Mouse (Mus musculus) intestine, embryonic 14.5 days (tissue): ENCODE results near the gene Ccng1. TPM values are rescaled to one million over a fixed set of nuclear protein-coding genes. Genes with fewer than 3 reads are reported as not detected.

Source experiments
- ATAC-seq: fragments of 200-750 bp; cut with Nextera tagmentation; replicated peaks from 2 replicates; pipeline ENCODE4 v1.8.0; 2017; ENCODE audit warnings: low read depth, moderate number of reproducible peaks, moderate TSS enrichment, moderate library complexity; ENCODE audit not compliant: low FRiP score, low TSS enrichment
- DNase-seq: peaks from one replicate; pipeline ENCODE4 v3.0.0-alpha.2; 2018; ENCODE audit warnings: low spot score
- H3K27ac ChIP-seq: fragments of 300-500 bp; sonication (generic); 2 replicates; pipeline ENCODE4 v1.5.1; 2014; ENCODE audit warnings: low read depth, mild to moderate bottlenecking, control low read depth
- H3K27me3 ChIP-seq: fragments of 300-500 bp; sonication (generic); replicated peaks from 2 replicates; pipeline ENCODE4 v1.6.1; 2014; ENCODE audit warnings: low read length, control low read depth; ENCODE audit not compliant: control insufficient read depth, insufficient read depth
- H3K36me3 ChIP-seq: fragments of 300-500 bp; sonication (generic); 2 replicates; pipeline ENCODE4 v1.6.1; 2014; ENCODE audit warnings: low read length, control low read depth; ENCODE audit not compliant: control insufficient read depth, insufficient read depth
- H3K4me1 ChIP-seq: fragments of 300-500 bp; sonication (generic); replicated peaks from 2 replicates; pipeline ENCODE4 v1.6.1; 2014; ENCODE audit warnings: low read length, control low read depth, mixed read lengths; ENCODE audit not compliant: control insufficient read depth, insufficient read depth
- H3K4me2 ChIP-seq: fragments of 300-500 bp; sonication (generic); 2 replicates; pipeline ENCODE4 v1.6.1; 2014; ENCODE audit warnings: low read length
- H3K4me3 ChIP-seq: fragments of 300-500 bp; sonication (generic); 2 replicates; pipeline ENCODE4 v1.5.1; 2014; ENCODE audit warnings: low read depth, low read length, control low read depth, mixed read lengths
- H3K9ac ChIP-seq: fragments of 300-500 bp; sonication (generic); 2 replicates; pipeline ENCODE4 v1.6.1; 2014; ENCODE audit warnings: mild to moderate bottlenecking, low read length
- H3K9me3 ChIP-seq: fragments of 300-500 bp; sonication (generic); 2 replicates; pipeline ENCODE4 v1.6.1; 2016; ENCODE audit warnings: low read length, control low read depth; ENCODE audit not compliant: control insufficient read depth
- WGBS: fragments of 180-500 bp; shearing (Covaris S2); extraction: QIAGEN DNeasy Blood & Tissue Kit; methylation state at CpG from one replicate; pipeline ENCODE4 v1.1.7; 2014; 5-methylcytosine and 5-hydroxymethylcytosine counted together
- polyA plus RNA-seq: library from polyadenylated mRNA; unstranded; fragments of >200 nt; fragmentation: Nextera tagmentation; extraction: Ambion mirVana; gene quantifications from 2 replicates; pipeline ENCODE4 v1.2.1, GENCODE M21; 2014

Gene Ccng1
- polyA plus RNA-seq: 43.3 and 44.5 TPM in 2 replicates

DNA sequence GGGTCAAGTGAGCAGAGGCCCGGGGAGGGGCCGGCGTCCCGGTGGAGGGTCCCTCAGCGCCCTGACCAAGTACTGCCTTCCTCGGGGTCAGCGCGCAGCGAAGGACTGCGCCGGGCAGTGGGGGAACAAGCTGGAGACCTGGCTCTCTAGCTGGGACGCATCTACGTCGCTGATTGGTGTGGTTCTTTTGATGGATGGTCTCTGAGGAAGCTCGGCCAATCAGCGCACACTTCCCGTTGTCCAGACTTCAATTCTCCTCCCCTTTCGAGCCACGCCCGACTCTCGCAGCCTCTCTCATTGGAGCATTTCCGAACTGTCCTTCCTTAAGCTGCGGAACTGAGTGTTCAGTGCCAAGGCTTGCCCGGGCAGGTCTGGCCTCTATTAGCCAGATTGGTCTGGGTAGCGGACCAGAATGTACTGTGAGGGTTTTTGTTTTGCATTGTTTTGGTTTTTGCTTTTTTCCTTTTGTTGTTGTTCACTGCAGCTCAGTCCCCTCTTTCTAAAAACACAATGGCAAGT, at the start of gene Ccng1:
Gene Ccng1 (minus strand): TSS at position 203 of the 519 bp plus-strand sequence.
- 0% methylated on average over 25 of the region's 25 CpGs for WGBS
- DNase-seq (peak; percentile 84), ATAC-seq (peak; percentile 100)
- H3K36me3 ChIP-seq: peaks cover 11% of the 10 kb centered on the region; the same call in 1 of the 2 replicates
- peaks cover 3% of the 10 kb centered on the region; the same call in 1 of the 2 replicates for H3K4me1 ChIP-seq
- no peaks in the 10 kb centered on the region for H3K27me3 ChIP-seq
- H3K9me3 ChIP-seq: no peaks in the 10 kb centered on the region
- peak within 1 kb of the TSS; percentile 30; the same call in 1 of the 2 replicates for H3K27ac ChIP-seq
- peak within 1 kb of the TSS; percentile 67 for H3K4me3 ChIP-seq
- peak within 1 kb of the TSS; percentile 68 for H3K9ac ChIP-seq
- peak within 1 kb of the TSS; percentile 69 for H3K4me2 ChIP-seq

DNA sequence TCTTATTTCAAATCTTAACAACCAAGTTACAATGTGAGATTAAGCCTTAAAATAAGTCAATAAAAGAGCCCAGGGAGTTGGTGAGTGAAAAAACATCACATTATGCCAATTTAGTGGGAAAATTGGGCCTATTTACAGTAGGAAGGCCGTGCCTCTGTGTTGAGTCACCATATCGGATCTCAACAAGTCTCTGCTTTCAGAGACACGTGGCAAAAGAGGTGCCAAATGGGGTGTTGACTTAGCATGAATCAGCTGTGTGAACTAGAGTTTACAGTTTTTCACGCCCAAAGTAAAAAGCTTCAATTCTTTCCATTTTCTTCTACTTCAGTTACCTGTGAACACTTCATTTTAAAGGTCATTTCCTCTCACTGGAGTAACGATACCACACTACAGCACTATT, 35.2 kb upstream of the Ccng1 start:
- Histone ChIP-seq H3K4me1 (no peaks in the 10 kb centered on the region), H3K4me3 (no peak overlapping the region), H3K27me3 (no peaks in the 10 kb centered on the region), H3K4me2 (no peak overlapping the region), H3K36me3 (no peaks in the 10 kb centered on the region), H3K27ac (no peak overlapping the region), H3K9ac (no peak overlapping the region), H3K9me3 (no peaks in the 10 kb centered on the region)
- 76% methylated on average over 5 of the region's 5 CpGs for WGBS
- ATAC-seq: no peak
- DNase-seq: no peak

DNA sequence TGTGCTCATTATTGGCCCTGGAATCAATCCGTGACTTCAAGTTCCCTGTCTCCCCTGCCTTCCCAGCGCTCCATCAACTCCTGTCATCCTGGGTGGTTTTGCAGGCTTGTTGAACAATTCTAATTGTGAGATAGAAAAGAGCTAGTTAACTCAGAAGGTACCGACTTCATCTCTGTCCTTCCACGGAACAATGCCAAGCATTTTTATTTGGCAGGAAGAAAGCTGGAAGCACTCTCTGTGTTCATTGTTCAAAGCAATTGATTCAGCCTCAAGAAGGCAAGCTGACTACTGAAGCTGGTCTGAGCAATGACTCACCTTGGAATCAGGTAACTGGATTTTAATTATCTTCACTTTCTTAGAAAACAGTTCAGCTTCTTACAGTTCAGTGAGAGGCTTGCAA, 34.6 kb upstream of the Ccng1 start:
- Histone ChIP-seq H3K27ac (no peak overlapping the region), H3K9me3 (no peaks in the 10 kb centered on the region), H3K4me2 (no peak overlapping the region), H3K27me3 (no peaks in the 10 kb centered on the region), H3K4me1 (no peaks in the 10 kb centered on the region), H3K36me3 (no peaks in the 10 kb centered on the region), H3K9ac (no peak overlapping the region), H3K4me3 (no peak overlapping the region)
- 70% methylated on average over 4 of the region's 4 CpGs for WGBS
- ATAC-seq (no peak), DNase-seq (no peak)

- 74% methylated on average over 2 of the region's 2 CpGs for WGBS
- H3K4me1 ChIP-seq: no peaks in the 10 kb centered on the region
- no peaks in the 10 kb centered on the region for H3K9me3 ChIP-seq
- no peak overlapping the region for H3K27ac ChIP-seq
- no peak for ATAC-seq
- H3K9ac ChIP-seq: no peak overlapping the region
- DNase-seq: no peak
- no peak overlapping the region for H3K4me3 ChIP-seq
- H3K36me3 ChIP-seq: no peaks in the 10 kb centered on the region
- no peak overlapping the region for H3K4me2 ChIP-seq
- H3K27me3 ChIP-seq: no peaks in the 10 kb centered on the region
Observed at GRCm38 (mm10) chr11:40786900-40787299, 31.8 kb upstream of the Ccng1 start.

DNA sequence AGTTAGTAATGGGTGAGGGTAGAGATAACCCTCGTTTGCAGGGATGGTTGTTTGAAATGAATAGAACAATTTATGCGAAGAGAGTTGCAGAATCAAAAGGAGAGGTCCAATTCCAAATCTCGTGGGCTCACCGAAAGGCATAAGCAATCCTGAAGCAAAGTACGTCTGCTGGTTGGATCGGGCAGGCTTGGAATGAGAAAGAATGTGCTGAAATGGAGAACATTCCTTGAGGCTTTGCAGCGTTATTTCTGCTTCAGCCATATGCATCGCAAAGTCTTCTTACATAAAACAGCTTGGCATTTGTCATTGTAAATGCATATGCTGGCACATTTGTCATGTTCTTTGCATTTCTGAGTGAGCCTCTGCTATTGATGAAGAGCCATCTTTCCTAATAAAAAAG, 29.2 kb upstream of the Ccng1 start:
- Histone ChIP-seq H3K27ac (no peak overlapping the region), H3K36me3 (no peaks in the 10 kb centered on the region), H3K9ac (no peak overlapping the region), H3K4me1 (no peaks in the 10 kb centered on the region), H3K4me2 (no peak overlapping the region), H3K4me3 (no peak overlapping the region), H3K9me3 (no peaks in the 10 kb centered on the region), H3K27me3 (no peaks in the 10 kb centered on the region)
- WGBS: 74% methylated on average over 8 of the region's 8 CpGs
- no peak for DNase-seq
- ATAC-seq: no peak

DNA sequence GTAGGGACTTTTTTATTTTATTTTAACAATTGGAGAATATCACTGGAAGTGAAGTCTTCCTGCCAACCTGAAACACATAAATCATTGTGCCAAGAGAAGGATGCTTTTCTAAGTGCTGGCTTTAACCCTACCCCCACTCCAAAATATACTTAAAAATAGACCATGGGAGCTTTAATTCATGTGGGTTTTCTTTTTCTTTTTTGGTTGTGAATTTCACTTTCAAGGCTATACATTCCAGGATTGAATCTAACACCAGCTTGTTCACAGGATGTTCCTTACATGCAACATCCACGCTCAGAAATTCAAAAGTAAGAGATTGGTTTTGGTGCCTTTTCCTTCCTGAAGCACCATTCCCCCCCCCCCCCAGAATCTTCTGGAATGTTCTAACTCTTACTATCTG, 28.2 kb upstream of the Ccng1 start:
- Histone ChIP-seq H3K27me3 (no peaks in the 10 kb centered on the region), H3K9me3 (no peaks in the 10 kb centered on the region), H3K36me3 (no peaks in the 10 kb centered on the region), H3K4me3 (no peak overlapping the region), H3K9ac (no peak overlapping the region), H3K4me2 (no peak overlapping the region), H3K27ac (no peak overlapping the region), H3K4me1 (no peaks in the 10 kb centered on the region)
- ATAC-seq (no peak), DNase-seq (no peak)
- 82% methylated on average over 1 of the region's 1 CpGs for WGBS

DNA sequence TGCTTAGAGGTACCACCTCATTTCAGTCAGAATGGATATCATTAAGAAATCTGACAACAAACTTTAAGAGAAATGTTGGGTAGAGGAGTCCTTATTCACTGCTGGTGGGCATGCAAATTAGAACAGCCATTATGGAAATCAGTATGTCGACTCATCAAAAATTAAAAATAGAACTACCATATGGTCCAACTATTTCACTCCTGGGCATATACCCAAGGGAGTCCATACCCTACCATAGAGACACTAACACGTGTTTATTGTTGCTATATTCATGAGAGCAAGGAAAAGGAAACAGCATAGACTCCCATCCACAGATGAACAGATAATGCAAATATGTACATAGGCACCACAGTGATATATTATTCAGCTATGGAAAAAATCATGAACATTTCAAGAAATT, 26.7 kb upstream of the Ccng1 start:
- DNase-seq: no peak
- no peak overlapping the region for H3K4me2 ChIP-seq
- WGBS: 79% methylated on average over 2 of the region's 2 CpGs
- no peak for ATAC-seq
- no peaks in the 10 kb centered on the region for H3K4me1 ChIP-seq
- H3K36me3 ChIP-seq: no peaks in the 10 kb centered on the region
- H3K27me3 ChIP-seq: no peaks in the 10 kb centered on the region
- H3K4me3 ChIP-seq: no peak overlapping the region
- no peak overlapping the region for H3K9ac ChIP-seq
- H3K9me3 ChIP-seq: no peaks in the 10 kb centered on the region
- no peak overlapping the region for H3K27ac ChIP-seq

- Histone ChIP-seq H3K27me3 (no peaks in the 10 kb centered on the region), H3K9me3 (no peaks in the 10 kb centered on the region), H3K4me2 (peak overlapping the region; percentile 14; the same call in 1 of the 2 replicates), H3K27ac (no peak overlapping the region), H3K36me3 (no peaks in the 10 kb centered on the region), H3K4me3 (no peak overlapping the region), H3K9ac (no peak overlapping the region), H3K4me1 (no peaks in the 10 kb centered on the region)
- WGBS: 49% methylated on average over 12 of the region's 12 CpGs
- ATAC-seq: no peak
- DNase-seq: no peak
Observed at GRCm38 (mm10) chr11:40775315-40776269, 20.5 kb upstream of the Ccng1 start.
